Mouse (Mus musculus): ENCODE data around the gene Borcs6.

Borcs6 gene

GRCm38 (mm10) chr11:69101604-69102402, 42.3 kb downstream of the Borcs6 start:
- DNase-seq (ENCODE audit: low spot score in 2 of 2) = no peak

GRCm38 (mm10) chr11:69102403-69102725, 42.8 kb downstream of the Borcs6 start:
- no peak for DNase-seq (ENCODE audit: low spot score in 2 of 2)

GRCm38 (mm10) chr11:69103121-69103520, 43.6 kb downstream of the Borcs6 start:
- DNase-seq (ENCODE audit: low spot score in 2 of 2) = no peak

GRCm38 (mm10) chr11:69103531-69104435, 44.3 kb downstream of the Borcs6 start:
- peak in 1 of 2 experiments; percentile 11 for DNase-seq (ENCODE audit: low spot score in 2 of 2)

- DNase-seq (ENCODE audit: low spot score in 2 of 2) = no peak
Observed at GRCm38 (mm10) chr11:69104487-69104886, 45.0 kb downstream of the Borcs6 start.

- DNase-seq (ENCODE audit: low spot score in 2 of 2) = no peak
Observed at GRCm38 (mm10) chr11:69105227-69105626, 45.7 kb downstream of the Borcs6 start.

- no peak for DNase-seq (ENCODE audit: low spot score in 2 of 2)
Observed at GRCm38 (mm10) chr11:69105796-69106195, 46.3 kb downstream of the Borcs6 start.

GRCm38 (mm10) chr11:69106299-69106698, 46.8 kb downstream of the Borcs6 start:
- DNase-seq (ENCODE audit: low spot score in 2 of 2) = no peak

- DNase-seq (ENCODE audit: low spot score in 2 of 2) = peak in 1 of 2 experiments; percentile 12
Observed at GRCm38 (mm10) chr11:69106842-69107241, 47.3 kb downstream of the Borcs6 start.

- DNase-seq (ENCODE audit: low spot score in 2 of 2) = peak in 1 of 2 experiments; percentile 13
Observed at GRCm38 (mm10) chr11:69107676-69108075, 48.2 kb downstream of the Borcs6 start.

- peak in 1 of 2 experiments; percentile 4 for DNase-seq (ENCODE audit: low spot score in 2 of 2)
Observed at GRCm38 (mm10) chr11:69108223-69108622, 48.7 kb downstream of the Borcs6 start.

- peak in 1 of 2 experiments; percentile 33 for DNase-seq (ENCODE audit: low spot score in 2 of 2)
Observed at GRCm38 (mm10) chr11:69109032-69109900, 49.7 kb downstream of the Borcs6 start.

- peak; percentile 78 to 92 for DNase-seq (ENCODE audit: low spot score in 2 of 2)
Observed at GRCm38 (mm10) chr11:69110319-69111046, 51.0 kb downstream of the Borcs6 start.
